Mouse (Mus musculus) bone marrow macrophage, adult 2 months (primary cell): ENCODE data around the gene Acoxl.

Experiments
- CTCF ChIP-seq: IDR thresholded peaks from 2 replicates; pipeline ENCODE4 v1.5.1; 2012; ENCODE audit warnings: low read depth, mild to moderate bottlenecking, low read length, moderate library complexity
- POLR2A ChIP-seq: IDR thresholded peaks from 2 replicates; pipeline ENCODE4 v1.6.1; 2012; ENCODE audit warnings: mild to moderate bottlenecking, low read depth, low read length, borderline replicate concordance

GRCm38 (mm10) chr2:127991656-127992055 lies 153.0 kb downstream of the Acoxl start:
- TF ChIP-seq CTCF = no peak
- TF ChIP-seq POLR2A = no peak
